Mouse (Mus musculus): Measurements from ENCODE around the gene Rab12. TPM values are rescaled to one million over a fixed set of nuclear protein-coding genes. Genes with fewer than 3 reads are reported as not detected.
"Not testable (repeated sequence)": the region's sequence is repeated elsewhere in the genome, so short reads cannot be mapped to it uniquely, and the experiment has no call there.

The Rab12 gene
- total RNA-seq (2021): 100 to 1,000 TPM; 108 to 127 TPM
- long read RNA-seq, experiment 1, transcript Rab12-205 (6 exons, 2,010 nt): major isoform, 93 of 100 reads
- long read RNA-seq, experiment 1, partial matches to known transcripts: 0 of 100 reads
- long read RNA-seq, experiment 1, other reads (novel, unspliced or antisense): 7 of 100 reads
- long read RNA-seq, experiment 2, transcript Rab12-205 (6 exons, 2,010 nt): major isoform, 181 of 203 reads
- long read RNA-seq, experiment 2, partial matches to known transcripts: 7 of 203 reads
- long read RNA-seq, experiment 2, other reads (novel, unspliced or antisense): 15 of 203 reads

DNA sequence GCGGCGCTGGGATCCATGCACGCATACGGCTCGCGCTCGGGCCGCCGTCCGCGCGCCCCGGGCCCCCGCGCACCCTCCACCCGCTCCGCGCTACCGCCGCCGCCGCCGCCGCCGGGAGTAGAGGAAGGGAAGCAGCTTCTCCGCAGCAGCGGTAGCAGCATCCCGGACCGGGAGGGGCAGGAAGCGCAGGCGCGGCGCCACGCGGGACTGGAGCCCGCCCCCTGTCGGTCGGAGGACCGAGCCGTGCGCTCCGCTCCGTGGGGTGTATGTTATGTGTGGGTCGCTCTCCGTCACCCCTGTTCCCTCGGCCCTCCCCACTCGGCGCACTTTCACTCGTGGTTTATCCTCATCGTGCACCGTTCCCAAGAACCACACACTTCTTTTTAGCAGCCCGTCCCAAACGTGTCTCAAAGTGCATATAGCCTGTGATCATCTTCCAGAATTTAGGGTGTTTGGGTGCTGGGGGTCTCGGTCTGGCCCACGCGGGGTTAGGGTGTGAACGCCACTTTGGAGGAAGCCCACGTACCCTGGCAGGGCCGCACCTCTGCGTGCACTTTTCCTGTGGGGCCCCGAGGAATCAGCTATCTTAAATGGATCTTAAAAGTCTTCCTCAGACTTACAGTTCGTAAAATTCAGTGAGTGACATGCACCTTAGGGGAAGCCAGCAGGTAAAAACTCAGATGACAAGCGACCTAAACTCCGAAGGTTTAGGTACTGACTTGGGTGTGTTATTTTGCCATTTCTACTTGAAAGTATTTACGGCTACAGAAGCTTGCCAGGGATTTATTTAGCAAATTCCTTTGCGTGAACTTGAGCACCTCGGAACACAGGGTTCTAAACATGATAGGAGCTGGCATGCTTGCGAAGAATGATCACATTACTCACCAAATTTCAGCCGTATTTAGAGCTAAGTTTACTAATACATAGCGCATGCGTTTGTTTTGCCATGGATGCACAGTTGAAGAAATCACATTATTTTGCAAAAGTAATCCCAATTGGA is at the start of gene Rab12:
Gene Rab12, minus strand, starts transcription at position 176 of the 1,000 bp plus-strand sequence.
- peak; percentile 76 to 89 for DNase-seq (ENCODE audit: low spot score in 2 of 2)

DNA sequence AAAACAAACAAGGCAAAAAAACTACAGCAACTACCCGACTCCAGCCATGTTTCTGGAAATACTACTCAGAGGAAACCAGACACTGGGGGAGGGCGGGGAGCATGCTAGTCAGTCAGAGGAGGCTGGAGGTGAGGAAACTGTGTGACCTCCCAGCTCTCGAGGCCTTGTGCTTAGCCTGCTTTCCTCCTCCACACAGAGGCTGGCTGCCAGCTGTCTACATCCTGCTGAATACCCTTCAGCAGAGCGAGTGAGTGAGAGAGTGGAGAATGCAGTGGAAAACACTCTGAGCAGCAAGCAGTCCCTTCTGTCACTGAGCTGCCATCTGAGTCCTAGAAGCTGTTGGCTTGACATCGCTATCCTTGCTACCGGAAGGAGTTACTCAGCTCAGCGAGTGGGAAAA is 44.7 kb upstream of the Rab12 start:
- no peak for DNase-seq (ENCODE audit: low spot score in 2 of 2)

DNA sequence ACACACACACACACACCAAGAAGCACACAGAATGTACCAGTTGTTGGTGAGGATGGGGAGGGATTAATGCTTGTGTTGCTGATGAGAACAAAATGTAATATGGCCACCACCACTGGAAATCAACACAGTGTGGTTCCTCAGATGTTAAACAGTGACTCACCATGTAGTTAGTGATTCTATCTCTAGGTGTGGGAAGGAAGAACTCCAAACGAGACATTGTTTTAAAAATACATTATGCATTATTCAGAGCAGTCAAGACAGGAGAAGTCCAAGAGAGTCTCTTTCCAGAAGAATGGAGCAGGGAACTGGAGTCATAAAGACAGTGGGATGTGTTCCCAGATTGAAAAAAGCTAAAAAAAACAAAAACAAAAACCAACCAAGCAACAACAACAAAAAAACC is 44.0 kb upstream of the Rab12 start:
- no peak for DNase-seq (ENCODE audit: low spot score in 2 of 2)

DNA sequence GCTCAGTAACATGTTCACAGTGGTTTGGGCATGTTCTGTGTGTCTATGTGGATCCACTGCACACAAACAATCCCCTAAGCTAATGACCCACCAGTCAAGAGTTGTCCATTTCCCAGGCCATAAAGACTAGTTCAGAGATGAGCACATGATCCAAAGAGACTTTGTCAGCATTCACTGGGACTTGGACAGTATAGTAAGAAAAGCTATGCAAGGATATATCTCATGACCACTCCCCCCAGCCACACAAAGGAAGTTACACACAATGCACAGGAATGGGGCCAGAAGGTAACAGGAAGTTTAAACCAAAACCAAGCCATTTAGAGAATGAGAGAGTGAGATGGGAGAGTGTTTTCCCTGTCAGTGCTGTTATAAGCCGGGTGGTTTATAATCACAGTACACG is 41.9 kb upstream of the Rab12 start:
- DNase-seq (ENCODE audit: low spot score in 2 of 2): no peak

DNA sequence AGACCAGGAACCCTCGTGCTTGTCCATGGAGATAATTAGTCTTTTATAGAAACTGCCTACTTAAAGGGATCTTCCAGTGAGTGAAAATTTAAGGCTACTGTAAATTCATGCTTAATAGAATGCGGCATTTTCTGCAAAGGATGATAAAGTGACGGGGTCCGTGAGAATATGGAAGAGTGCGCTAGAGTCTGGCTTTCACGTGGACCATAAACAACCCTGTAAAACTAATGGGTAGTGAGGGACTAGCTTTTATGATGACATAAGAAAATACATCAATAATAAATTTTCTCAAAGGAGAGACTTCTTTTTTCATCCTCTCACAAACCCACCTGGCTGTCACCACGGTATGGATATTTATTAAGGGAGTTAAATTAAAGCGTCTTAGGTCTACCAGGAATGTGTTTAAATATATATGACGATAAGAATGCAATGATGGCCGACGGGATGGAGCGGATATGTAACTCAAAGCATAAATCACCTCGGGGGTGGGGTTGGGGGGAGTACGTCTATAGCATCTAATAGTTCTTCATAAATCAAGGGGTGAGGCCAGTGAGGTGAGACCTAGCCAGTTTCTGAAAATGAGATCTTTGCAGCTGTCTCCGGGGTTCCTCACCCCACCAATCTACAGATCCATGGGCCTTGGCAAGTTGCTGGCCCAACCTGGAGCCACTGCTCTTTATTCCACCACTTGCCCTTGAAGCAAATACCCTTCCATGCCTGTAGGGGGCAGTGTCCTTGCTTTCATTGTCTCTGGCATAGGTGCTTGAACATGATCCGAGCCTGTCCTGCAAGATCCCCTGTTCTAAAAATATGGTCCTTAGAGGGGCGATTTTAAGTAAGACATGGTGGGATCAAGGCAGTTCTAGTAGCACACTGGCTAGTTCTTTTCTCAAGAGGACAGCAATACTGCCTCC is 39.1 kb upstream of the Rab12 start:
- DNase-seq (ENCODE audit: low spot score in 2 of 2): no peak

DNA sequence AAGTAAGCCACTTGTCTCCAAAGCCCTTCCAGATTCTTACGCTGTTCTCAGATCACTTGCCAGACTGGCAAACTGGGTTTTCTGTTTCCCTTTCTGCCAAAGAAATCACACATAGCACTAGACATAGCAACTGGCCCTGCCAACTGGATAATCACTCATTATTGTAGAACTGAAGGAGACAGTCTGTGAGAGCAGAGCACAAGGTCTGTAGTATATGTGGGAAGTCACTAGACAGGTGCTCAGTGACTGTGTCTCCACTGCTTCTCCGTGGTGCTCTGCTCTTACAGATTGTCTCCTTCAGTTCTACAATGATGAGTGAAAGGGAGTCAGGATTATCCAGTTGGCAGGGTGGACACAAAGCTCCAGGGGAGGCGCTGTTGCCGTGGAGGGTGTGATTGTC is 33.2 kb upstream of the Rab12 start:
- DNase-seq (ENCODE audit: low spot score in 2 of 2): no peak

DNA sequence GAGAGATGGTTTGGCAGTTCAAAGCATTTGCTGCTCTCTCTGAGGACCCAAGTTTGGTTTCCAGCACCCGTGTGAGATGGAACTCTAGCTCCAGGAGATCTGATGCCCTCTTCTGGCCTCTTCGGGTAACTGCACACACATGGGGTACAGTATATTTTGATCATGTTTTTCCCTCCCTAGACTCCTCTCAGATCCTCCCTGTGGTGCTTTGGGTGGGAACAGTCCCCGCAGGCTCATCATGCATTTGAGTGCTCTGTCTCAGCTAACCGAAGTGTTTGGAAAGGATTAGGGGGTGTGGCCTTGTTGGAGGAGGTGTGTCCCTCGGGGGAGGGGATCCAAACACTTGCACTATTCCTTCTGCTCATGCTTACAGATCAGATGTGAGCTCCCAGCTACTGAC is 31.0 kb upstream of the Rab12 start:
- no peak for DNase-seq (ENCODE audit: low spot score in 2 of 2)

DNA sequence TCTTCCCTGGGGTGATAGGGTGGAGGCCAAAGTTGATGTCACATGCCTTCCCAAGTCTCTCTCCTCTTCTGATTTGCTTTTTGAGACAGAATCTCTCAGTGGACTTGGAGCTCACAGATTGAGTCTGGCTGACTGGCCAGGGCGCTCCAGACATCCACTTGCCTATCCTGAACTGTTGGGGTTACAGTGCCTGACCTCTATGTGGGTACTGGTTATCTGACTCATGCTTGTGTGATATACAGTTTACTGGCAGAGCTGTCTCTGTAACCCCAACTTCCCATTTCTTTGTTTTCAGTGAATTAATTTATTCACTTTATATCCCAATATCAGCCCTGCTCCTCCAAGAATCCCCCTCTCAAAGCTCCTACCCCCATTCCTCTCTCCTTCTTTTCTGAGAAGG is 12.8 kb upstream of the Rab12 start:
- DNase-seq (ENCODE audit: low spot score in 2 of 2): no peak

DNA sequence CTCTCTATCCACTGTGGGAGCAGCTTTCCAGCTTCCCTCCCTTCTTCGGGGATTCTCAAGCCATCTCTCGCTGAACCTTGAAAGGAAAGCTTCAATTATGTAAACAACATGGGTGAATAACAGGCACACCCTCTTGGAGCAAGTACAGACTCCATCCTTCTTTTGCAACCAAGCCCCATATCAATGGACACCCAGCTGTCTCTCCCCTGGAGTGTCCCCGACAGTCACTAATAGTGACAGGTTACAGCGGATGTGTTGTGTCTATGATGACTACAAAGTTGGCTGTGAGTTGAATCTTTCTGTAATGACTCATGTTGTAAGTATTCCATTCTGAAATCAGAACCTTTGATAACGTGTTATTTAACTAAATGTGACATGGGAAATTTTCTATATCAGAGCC is 3.9 kb upstream of the Rab12 start:
- DNase-seq (ENCODE audit: low spot score in 2 of 2): no peak

DNA sequence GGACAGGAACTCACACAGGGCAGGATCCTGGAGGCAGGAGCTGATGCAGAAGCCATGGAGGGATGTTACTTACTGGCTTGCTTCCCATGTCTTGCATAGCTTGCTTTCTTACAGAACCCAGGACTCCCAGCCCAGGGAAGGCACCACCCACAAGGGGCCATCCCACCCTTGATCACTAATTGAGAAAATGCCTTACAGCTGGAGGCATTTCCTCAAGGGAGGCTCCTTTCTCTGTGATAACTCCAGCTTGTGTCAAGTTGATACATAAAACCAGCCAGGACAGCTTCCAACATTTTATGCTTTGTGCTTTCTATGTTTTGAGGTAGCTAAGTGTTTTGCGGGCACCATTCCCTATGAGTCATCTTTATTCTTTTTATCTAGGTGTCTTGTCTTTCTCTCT is 3.1 kb upstream of the Rab12 start:
- not testable (repeated sequence) for DNase-seq (ENCODE audit: low spot score in 2 of 2)

DNA sequence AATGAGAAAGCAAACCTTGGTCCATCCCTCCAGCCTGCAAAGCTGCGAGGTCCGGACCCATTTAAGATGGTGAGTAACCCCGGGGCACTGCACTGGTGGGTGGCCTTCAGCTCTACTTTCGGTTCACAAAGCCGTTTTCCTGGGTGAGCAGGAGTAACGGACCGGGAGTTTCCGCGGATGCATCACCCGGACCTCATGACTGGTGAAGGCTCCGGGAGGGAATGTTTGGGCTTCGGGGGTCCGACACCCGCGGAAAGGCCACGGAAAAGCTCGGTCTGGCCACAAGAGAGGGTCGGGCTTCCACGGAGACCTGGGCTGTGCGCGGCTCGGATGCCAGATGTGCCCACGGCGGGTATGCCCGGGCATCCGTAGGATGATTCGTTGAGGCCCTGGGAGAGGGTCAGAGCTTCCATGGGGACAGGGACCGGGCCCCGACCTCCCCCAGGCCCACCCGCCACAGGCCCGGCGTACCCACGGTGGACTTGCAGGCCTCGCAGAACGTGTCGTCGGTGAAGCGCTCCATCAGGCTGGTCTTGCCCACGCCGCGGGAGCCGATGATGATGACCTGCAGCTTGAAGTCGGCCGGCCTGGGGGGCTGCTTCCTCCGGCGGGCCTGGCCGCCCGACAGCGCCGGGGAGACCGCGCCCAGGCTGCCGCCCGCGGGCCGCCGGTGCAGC is 514 bp downstream of the Rab12 start:
- peak; percentile 15 to 18 for DNase-seq (ENCODE audit: low spot score in 2 of 2)

DNA sequence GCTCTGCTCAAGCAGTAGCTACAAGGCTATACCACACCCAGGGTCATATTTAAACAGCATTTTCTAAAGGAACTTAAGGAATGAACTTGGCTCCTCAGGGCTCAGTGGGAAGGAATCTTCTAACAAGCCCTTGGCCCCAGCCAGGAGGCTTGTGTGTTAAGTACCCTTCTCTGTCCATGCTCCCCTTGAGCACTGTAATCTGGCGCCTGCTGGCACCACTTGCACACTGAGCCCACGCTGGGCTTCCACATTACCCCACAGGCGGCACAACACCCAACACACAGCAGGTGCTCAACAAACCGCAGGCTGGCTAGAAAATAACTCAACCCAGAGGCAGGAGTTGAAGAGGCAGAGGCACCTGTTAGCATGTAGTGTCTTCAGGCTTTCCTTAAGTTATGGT is 2.6 kb downstream of the Rab12 start:
- no peak for DNase-seq (ENCODE audit: low spot score in 2 of 2)

DNA sequence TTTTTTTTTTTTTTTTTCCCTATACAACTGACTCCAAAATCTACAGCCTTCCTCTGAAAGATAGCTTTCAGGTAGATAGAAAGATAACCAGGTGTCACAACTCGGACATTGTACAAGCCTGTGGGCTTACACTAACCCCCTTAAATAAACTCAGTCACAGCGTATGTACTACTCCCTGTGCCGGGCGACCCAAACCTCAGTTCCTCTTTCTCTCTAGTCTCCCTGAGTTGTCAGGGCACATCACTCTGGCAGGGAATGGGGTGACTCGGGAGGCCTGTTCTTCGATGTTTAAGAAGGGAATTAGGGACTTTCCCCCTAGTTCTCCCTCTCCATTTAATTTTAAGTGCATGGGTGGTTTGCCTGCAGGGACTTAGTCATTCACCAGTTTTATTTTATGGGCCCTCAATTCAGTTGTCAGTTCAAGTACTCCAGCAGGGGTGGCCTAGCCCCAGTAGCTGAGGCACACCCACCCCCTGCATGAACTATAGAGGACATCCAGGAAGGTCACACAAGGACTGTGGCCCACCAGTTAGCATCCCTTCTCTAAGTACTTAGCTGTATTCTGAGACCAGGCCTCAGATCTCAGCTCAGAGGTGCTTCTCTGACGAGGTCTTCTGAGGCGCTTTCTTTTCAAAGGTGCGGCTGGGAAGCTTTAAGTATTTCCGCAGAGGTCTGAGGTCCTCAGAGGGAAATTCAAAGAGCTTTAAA is 5.1 kb downstream of the Rab12 start:
- no peak for DNase-seq (ENCODE audit: low spot score in 2 of 2)

DNA sequence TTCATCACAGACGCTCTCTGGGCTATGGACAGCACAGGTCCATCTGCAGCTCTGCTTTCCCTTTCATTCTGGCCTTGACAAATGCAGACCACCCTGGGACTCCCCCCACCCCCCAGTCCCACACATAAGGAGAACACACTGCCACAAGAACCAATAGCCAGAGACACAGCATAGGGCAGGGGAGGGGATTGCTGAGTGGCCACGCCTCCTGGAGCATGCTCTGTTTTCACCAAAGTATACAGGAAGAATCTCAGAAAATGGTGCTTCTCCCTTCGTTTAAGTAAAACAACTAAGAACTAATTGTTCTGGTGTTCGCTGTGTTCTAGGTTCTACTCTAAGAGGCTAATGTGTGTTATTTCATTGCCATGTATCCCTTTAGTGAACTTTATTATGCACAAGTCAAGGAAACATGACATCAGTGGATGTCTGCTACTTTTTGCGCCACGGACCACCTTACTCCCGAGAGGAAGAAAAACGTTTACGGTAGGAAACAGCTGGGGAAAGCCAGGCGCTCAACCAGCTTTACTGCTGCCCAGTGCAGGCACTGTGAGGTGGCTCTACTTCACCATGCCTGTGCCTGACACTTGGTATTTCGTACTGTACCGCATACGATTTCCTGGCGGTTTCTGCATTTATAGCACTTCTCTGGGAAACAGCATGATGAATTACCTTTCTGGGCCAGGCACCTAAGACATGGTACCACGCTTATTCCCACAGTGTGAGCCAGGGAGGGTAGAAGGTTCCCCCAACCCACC is 7.2 kb downstream of the Rab12 start:
- DNase-seq (ENCODE audit: low spot score in 2 of 2): no peak

DNA sequence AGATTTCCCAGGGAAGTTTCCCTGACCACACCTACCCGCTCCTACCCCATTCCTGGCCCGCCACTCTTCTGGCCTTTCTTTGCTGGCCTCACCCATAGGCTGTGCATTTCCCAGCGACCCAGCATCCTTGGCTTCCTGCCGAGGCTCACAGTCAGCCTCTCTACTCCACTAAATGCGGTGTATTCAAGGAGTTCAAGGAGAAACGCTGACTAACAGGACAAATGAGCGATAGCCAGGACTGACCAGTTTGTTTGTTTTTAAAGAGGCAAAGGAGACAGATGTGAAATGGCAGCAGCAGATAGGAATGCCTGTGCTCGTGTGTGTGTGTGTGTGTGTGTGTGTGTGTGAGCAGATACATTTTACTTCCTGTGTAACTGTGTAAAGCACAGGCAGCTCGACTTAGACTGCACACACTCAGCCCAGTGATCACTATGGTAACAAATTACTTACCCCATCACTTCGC is 9.3 kb downstream of the Rab12 start:
- peak in 1 of 2 experiments; percentile 48 for DNase-seq (ENCODE audit: low spot score in 2 of 2)

DNA sequence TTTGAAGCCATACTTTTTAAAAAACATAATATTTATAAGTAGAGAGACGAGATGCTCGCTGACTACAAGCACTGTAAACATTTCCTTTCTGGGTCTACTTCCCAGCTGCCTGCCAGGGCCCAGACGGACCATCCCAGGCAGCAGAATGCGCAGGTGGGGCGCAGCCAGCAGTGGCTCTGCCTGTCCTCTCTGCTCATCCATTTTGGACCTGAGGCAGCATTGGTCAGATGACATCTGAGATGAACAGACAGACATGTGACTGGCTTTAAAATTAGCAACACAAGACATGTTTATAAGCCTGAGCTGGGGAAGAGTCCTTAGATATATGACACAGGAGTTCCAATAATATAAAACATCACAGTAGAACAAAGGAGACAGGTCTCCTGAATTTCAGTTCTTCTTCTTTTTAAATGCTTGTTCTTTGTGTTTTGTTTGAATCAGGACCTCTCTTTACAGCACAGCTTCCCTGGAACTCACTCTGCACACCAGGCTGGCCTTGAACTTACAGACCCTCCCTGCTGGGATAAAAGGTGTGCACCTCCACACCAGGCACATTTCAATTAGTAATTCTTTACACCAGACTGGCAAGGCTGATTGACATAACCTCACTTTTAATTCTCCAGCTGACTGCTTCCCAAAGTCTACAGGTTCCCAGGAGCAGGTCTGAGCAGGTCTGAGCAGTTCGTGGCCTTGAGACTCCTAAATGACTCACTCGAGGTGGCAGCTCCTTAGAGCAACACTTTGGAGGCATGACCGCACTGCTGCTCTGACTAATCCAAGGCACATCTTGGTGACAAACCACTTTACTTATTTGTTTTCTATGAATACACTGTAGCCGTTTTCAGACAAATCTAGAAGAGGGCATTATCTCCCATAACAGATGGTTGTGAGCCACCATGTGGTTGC is 12.2 kb downstream of the Rab12 start:
- no peak for DNase-seq (ENCODE audit: low spot score in 2 of 2)

DNA sequence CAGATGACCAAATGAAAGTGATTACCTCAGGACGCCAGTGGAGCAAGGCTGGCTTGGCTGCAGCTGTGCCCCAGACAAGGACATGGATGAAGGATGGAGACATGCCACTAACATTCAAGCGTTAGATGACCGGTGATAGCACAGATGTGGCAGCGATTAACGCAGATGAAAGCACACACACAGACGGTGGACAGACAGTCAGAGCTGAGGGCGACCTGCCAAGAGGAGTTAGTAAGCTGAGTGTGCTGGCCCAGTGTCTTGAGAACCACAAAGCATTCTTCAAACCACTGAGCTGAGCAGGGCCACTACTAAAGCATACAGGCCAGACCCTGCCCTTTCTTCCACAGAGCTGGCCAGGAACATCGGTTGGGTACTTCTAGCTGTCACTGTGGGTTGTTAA is 14.6 kb downstream of the Rab12 start:
- DNase-seq (ENCODE audit: low spot score in 2 of 2): no peak

DNA sequence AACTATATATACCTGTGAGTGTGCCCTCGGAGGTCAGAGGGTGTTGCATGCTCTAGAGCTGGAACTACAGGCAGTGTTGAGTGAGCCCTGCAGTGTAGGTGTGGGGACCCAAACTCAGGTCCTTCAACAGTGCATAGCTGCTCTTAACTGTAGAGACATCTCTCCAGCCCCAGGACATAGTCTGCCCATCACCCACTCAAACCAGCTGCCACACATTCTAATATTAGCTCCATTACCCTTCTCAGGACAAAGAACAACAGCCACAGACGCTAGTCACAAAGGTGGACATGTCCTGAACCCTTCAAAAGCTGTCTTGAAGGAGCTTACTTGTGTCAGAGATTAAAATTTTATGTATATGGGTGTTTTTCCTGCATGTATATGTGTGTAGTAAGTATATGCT is 15.3 kb downstream of the Rab12 start:
- no peak for DNase-seq (ENCODE audit: low spot score in 2 of 2)

Data from adrenal gland, postnatal 4 days (tissue).